Mouse (Mus musculus) ES-E14 (cell line): ENCODE data around the gene Heg1.

Experiments used
- HCFC1 ChIP-seq: IDR thresholded peaks from 2 replicates; pipeline ENCODE4 v1.6.1; 2012; ENCODE audit warnings: low read length, inconsistent platforms, borderline replicate concordance; ENCODE audit not compliant: insufficient read depth
- ZC3H11A ChIP-seq: IDR thresholded peaks from 2 replicates; pipeline ENCODE4 v1.6.1; 2012; ENCODE audit warnings: low read depth, mild to moderate bottlenecking, inconsistent platforms, low read length, borderline replicate concordance
- ZNF384 ChIP-seq: IDR thresholded peaks from 2 replicates; pipeline ENCODE4 v1.6.1; 2012; ENCODE audit warnings: low read depth, low read length, inconsistent platforms

GRCm38 (mm10) chr16:33672188-33672587 lies 12.0 kb upstream of the Heg1 start:
- TF ChIP-seq ZNF384 = no peak
- TF ChIP-seq ZC3H11A = no peak
- no peak for TF ChIP-seq HCFC1
